Mouse (Mus musculus): ENCODE measurements at regions not wholly inside any gene's neighbourhood (a gene's known extent, or its start where the extent isn't known, plus 50 kb on each side); places are given as distances from the start of the nearest gene placed in this dataset.

DNA sequence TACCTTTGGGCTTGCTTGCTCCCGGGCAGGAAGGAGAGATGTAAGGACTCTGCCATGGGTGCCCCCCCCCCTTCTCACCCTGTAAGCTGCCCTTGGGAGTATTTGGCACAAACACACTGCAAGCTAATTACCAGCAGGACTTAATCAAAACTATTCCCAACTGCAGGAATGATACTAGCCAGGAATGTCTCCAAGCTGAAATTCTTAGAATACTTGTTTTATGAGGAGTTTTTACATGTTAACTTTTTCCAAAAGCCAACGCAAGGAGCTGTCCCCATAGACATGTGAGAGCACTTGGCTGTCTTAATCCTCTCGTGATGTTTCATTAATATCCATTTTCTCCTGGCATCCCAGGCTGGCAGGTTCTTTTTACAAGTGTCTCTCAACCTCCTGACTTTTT, 155.6 kb upstream of the Irx6 start:
- no peak for DNase-seq (ENCODE audit: low read depth, low spot score)

DNA sequence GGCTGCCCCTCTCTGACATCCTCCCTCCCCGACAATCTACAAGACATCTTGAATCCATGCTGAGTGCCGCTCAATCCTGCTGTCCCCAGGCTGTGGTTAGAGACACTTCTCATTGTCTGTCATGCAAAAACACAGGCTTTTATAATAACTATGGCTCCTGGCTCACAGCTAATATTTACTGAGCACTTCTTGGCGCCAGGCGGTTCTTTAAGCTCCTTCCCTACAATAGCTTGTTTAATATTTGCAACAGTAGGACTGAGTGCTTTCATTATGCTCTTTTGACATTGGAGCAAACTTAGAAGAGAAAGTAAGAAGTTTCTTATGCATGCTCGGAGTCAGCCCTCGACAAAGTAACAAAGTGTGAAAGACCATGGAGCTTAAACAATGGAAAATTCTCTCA, 151.6 kb upstream of the Irx6 start:
- DNase-seq (ENCODE audit: low read depth, low spot score) = no peak

DNA sequence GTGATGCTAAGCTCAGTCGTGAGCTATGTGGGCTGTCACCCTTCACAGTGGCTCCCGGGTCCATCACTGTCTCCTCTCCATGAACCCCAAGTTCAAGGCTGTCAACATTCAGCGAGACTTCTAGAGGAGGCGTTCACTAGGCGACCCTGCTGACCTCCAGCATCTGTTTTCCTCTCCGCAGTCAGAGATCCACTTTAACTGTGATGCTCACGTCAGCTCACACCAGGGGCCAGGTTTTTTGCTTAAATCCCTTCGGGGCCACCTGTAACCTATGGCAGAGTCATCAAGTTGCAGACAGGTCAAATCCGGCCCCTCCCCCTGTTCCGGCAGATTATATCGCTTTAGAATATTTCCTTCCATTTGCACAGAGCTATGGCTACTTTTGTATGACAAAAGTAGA, 144.3 kb upstream of the Irx6 start:
- peak; percentile 41 for DNase-seq (ENCODE audit: low read depth, low spot score)

DNA sequence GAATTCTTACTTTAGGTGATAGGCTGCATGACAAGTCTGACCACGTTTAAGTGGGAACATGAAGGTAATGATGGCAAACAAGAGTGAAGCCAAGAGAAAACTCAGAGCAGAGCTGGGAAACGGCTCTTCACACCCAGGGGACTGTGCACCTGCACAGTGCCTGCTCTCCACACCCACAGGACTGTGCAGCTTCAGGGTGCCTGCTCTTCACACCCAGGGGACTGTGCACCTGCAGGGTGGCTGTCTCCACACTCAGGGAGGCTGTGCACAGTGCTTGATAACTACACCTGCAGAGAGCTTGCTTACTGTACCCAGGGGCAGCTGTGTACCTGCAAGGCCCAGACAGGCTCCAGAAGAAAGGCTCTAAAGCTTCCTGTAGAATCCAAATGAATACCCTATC, 133.5 kb upstream of the Irx6 start:
- DNase-seq (ENCODE audit: low read depth, low spot score) = no peak

DNA sequence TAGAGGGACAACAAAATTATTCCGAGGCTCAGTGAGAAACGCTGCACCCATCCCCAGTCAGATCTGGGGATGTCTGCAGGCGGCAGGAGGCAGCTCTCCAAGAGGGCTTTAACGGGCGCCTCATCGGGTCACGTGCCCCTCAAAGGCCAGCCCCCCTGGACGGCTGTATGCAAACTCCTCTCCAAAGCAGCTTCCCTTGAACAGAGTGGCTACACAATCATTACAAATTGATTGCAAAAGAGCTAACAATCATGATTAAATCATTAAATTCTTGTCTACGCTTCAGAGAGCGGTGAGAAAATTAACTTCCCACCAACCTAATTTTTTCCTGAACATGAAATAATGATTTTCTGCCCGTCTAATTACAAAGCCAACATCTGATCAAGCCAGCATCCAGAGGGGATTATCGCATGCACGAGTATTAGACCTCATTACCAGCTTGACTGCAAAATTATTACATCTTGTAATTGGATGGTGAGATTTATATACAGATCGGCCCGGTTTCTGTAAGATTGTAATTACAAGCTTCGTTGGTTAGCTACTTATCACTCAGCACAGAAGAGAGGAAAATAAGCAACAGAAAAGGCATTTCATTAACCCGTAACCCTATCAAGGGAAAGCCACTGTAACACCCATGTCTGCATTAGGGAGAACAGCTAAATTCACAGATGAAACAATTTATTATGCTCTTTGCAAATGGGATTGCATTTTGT, 128.6 kb upstream of the Irx6 start:
- DNase-seq (ENCODE audit: low read depth, low spot score) = peak; percentile 24

DNA sequence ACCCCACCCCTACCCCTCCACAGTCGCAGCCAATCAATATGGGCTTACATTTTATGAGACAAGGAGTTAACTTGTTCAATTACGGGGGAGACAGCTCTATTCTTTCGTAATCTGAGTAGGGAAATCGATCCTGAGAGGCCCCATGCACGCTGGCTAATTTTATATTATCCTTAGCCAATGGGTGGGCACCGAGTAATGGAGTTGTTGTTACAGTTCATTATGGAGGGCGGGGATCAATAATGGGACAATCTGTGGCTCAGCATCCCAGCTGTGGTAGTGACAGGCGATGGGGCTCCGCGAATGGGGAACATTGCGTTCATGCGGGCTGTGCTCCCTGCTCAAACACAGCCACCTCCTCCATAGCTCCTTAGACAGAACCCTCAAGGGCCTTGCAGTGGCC, 118.9 kb upstream of the Irx6 start:
- DNase-seq (ENCODE audit: low read depth, low spot score) = peak; percentile 32

DNA sequence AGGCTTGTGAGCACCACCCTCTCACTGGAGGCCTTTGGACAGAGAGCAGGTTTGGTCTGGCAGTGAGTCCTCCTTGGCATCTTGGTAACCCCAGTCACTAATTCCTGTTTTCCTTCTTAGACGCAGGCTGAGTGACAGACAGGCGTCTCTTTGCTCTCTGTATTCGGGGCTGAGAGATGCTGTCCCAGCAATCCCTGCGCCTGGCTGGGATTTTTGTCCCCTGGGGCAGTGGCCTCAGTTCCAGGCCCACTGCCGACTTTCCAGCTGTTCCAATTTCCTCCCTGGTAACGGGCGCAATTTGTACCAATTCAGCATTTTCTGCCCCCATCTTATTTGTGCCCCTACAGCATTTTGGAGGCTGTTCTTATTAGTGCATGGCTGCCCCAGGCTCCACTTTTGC, 118.5 kb upstream of the Irx6 start:
- DNase-seq (ENCODE audit: low read depth, low spot score) = no peak

DNA sequence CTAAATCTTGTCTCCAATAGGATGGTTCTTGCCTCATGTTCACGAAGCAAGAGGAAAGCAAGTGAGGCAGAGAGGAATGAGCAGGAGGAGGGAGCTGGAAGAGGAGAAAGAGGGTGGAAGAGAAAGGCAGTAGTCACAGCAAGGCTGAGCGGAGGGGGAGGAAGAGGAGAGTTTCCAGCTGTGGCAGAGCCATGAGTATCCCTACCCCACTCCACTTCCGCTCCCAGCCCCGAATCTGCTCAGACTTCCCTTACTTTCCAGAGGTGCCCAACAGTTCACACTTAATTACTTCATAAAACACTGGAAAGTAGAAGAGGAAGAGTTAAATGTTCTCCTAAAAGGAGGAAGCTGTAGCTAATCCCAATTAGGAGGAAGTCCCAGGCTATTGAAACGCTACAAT, 111.6 kb upstream of the Irx6 start:
- DNase-seq (ENCODE audit: low read depth, low spot score) = no peak

DNA sequence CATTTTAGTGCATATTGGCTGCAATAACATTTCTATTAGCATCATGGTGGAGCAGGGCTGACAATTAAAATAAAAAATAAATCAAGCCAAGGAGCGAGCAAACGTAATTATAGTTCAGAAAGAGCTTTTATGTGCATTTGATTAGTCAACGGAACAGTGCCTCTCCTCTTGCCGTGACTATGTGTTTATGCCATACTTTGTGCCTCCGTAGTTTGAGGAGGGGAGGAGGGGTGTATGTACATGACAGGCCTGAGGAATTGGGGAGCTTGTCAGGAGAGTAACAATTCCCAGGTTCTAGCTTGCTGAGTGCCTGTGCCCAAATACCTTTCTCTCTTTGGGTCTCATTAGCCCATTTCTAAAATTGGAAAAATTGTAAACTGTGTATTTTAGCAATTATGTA, 111.1 kb upstream of the Irx6 start:
- no peak for DNase-seq (ENCODE audit: low read depth, low spot score)

DNA sequence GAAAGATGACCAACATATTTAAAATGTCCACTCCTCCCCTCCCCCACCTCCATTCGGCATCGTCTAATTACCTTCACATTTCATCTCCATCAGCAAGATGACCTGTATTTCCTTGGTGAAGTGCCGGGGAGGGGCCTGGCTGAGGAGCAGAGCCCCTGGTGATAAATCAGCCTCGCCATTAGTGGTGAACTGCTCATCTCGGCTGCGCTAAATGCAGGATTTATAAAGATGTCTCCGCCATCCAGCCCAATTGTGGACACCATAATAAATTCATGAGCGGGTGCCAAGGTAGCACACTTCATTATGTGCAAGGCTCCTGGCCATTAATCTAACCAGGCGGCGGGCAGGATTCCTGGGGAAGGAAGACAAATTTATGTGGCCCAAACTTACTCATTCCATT, 104.4 kb upstream of the Irx6 start:
- peak; percentile 51 for DNase-seq (ENCODE audit: low read depth, low spot score)

DNA sequence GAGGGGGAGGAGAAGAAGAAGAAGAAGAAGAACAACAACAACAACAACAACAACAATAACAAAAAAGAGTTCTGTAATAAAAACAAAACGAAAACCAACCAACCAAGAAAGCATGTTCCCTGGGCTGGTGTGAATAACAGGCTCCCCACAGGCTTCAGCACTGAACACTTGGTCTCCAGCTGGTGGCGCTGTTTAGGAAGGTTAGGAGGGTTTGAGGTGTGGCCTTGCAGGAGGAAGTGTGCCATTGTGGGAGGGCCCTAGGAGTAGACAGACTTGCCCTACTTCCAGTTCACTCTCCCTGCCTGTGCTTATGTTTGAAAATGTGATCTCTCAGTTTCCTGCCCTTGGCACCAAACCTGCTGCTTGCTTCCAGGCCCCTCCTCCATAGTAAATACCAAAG, 94.6 kb upstream of the Irx6 start:
- DNase-seq (ENCODE audit: low read depth, low spot score) = no peak

DNA sequence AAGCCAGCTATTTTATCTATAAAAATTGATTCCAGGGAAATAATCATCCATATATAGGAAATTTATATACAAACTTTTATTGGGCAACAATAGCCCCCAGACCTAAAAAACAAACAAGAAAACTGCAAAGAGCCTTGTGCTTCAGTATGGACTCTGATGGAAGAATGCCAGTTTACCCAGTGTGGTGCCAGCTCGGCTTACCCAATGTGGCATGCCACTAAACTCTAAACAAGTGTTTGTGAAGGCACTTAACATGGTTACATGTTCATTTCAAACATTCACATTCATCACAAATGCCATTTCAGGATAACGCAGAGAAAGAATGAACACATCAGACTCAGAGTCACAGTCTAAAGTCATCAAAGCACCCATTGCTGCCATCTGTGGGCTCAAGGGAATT, 93.0 kb upstream of the Irx6 start:
- DNase-seq (ENCODE audit: low read depth, low spot score) = no peak

DNA sequence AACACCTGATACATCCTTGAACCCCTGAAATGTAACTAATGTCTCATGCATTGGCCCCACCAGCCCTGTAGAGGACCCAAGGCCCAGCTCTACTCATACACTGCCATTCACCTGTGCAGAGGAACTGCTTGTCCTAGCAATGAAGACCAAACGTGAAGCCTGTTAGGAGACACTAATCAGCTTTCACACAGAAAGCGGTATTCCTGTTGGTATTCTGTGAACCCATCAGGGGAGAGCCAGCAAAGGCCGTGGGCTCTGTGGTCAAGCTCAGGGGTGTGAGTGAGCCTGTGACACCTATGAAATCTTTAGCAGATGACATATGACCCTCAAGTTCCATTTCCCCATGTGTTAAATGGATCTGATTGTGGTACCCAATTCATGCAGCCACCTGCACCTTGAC, 73.3 kb upstream of the Irx6 start:
- DNase-seq (ENCODE audit: low read depth, low spot score) = no peak

DNA sequence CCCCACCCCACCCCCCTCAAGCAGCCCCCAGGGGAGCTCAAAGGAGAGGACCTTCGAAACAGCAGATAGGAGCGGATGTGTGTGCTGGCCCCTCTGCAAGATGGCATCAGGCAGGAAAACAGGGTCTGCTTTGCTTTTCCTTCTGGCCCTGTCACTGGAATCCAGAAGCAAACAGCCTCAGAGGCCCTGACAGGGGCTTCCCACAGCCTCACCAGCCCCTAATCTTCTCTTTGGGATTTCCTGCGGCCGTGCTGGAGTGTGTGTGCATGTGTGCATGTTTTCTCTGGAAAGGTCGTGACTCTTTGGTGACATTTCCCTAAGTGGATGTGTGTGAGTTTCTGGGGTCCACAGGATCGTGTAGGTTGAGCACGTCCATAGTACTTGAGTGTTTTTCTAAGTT, 71.1 kb upstream of the Irx6 start:
- DNase-seq (ENCODE audit: low read depth, low spot score) = no peak

DNA sequence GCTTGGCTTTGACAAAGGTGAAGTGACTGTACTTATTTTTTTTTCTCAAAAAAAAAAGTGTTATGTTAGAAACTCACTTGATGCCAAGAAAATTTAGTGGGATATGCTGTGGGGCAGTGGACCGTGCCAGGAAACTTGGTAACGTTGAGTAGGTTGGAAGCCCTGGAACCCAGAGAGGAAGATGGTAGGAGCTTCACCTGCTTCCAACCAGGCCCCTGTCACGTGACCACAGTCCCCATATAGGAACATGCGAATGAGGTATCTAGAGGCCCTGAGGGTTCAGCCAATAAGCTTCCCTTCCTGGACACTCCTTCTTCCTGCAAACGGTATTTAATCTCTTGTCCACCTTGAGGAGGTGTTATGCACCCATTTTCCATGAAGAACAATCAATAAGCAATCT, 68.5 kb upstream of the Irx6 start:
- no peak for DNase-seq (ENCODE audit: low read depth, low spot score)

DNA sequence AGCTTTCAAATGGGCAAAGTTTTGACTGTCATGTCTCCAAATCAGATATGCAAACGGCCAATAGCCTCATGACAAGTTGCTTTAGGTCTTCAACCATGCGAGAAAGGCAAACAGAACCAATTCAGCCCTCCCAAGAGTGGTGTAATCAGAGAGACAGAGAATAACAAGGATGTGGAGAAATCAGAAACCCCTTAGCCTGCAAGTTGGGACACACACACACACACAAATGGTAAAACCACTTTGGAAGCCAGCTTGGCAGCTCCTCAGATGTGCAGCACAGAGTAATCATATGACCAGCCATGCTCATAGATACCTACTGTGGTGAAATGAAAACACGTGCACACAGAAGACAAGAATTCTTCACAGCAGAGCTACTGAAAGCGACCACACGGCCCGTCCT, 66.5 kb upstream of the Irx6 start:
- DNase-seq (ENCODE audit: low read depth, low spot score) = no peak

DNA sequence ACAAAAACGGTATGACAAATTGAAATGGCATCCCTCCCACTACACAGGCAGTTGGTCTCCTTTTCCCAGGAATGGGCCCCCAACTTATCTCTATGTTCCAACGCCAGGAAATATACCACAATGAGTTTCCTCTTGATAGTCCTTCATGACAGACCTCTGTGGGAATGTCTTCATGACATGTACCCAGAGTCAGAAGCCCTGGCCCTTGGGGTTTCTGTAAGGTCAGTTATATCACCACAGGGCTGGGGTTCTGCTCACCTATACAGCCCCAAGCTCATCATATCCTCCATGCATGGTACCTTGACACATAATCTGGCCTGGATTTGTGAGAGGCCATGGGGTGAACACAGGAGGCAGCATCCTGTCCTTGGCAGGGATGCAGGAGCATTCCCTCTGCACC, 64.2 kb upstream of the Irx6 start:
- no peak for DNase-seq (ENCODE audit: low read depth, low spot score)

DNA sequence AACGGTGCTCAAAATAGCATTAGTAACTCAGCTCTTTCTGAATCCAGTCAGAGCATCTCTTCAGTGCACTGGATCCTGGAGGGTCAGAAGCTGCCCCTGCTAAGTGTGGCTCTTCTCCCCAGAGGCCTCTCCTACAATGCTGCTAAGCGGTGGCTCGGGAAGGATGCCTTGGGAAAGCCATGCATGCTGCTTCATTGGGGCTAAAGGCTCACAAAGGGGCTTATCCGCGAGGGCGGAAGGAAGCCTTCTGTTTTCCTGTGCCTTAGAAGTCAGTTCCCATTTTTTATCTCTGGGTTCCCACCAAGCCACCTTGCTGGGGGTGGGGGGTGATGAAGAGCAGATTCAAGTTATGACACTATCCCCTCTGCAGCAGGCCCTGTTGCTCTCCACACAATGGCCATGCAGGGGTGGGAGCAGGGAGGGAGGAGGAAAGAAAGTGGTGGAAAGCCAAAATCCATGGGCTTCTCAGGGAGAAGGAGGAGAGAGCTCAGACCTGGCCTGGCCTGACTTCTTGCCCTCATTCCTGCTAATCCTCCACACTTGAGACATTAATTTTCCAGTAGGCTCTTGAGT, 63.5 kb upstream of the Irx6 start:
- DNase-seq (ENCODE audit: low read depth, low spot score) = no peak

DNA sequence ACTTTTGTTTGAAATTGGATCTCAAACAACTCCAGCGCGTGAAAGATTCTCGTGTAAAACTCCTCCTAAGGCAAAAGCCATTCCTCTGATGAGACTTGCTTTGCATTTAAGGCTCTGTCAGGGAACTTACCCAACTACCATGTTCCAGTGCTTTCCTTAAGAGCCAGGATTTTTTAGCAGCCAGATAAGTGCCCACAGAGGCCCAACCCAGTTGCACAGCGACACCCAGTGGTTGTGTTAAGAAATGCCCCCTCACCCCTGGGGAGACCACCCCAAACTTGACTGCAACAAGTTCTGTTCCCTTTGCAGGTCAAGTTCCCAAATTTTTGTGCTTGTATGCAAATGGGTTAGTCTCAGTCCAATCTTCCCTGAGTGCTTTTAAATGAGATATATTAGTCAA, 60.6 kb upstream of the Irx6 start:
- DNase-seq (ENCODE audit: low read depth, low spot score) = peak; percentile 29

DNA sequence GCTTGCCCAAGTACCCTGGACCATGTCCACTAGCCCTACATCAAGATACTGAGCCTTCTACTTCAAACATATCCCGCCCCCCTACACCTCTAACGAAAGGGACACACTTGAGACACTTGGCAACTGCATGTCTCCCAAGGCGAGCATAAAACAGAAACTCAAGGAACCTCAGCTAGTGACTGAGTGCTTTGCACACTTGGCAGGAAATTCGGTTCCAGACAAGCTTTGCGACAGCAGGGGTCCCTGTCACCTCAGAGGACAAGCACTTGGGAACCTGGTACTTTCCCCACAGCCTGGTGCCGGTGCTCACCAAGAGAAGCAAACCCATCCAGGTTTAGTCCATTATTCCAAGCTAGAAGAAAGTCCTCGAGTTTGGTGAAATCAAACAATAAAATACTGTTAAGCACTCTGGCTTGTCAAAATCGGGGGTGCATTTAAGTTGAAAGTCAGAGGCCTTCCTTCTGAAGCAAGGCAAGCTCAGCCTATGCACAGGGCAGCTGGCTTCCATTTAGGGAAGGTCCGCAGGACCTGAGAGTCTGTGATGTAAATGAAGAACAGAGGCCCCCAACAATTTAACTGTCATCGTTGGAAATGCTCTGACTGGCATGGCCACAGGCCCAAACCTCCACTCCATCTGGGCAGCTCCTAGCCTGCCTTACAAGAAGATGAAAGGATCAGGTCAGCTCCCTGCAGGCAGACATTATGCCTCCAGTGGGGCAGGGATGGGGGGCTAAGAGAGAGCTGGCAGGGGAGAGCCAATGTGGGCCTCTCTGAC, 57.6 kb upstream of the Irx6 start:
- no peak for DNase-seq (ENCODE audit: low read depth, low spot score)

DNA sequence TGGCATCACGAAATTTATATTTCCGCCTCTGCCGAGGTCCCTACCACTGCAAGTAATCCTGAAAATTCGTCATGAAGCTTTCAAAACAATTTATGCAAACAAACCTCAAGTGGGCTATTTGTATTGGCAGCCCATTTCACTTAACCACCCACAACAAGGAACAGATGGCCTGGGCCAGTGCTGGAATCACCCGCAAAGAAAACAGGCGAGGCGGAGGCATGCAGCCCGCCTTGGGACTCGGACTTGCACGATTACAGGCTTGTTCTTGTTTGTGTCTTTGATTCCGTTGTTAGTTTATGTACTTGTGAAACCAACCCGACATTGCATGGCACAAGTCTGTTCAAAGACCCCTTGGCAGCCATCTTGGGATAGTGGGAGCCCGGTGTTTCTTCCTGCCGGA, 55.8 kb upstream of the Irx6 start:
- DNase-seq (ENCODE audit: low read depth, low spot score) = no peak
